Mouse (Mus musculus): ENCODE data around the gene Aldoc. TPM values are rescaled to one million over a fixed set of nuclear protein-coding genes. Genes with fewer than 3 reads are reported as not detected.

Aldoc gene
- polyA plus RNA-seq, 1 experiment, result 4.4 TPM

- TF ChIP-seq POLR2A (IDR thresholded peaks at IDR 0.05; ENCODE audit: low read depth, low read length) (no peak), CTCF (IDR thresholded peaks at IDR 0.05; ENCODE audit: extremely low read depth, insufficient read depth, insufficient read length, insufficient replicate concordance) (no peak)
- no peaks in the 10 kb centered on the region for H3K4me1 ChIP-seq (ENCODE audit: control insufficient read depth, insufficient read depth, insufficient read length)
- H3K27ac ChIP-seq (ENCODE audit: insufficient read depth, low read length), result no peak overlapping the region
- no peak overlapping the region for H3K4me3 ChIP-seq (ENCODE audit: extremely low read depth, insufficient read depth, insufficient read length)
- 91% methylated on average over 11 of the region's 11 CpGs for WGBS
- H3K27me3 ChIP-seq (ENCODE audit: control insufficient read depth, insufficient read depth, low read length), result no peaks in the 10 kb centered on the region
- no peak for DNase-seq (ENCODE audit: low read depth in 1 of 2, low spot score in 2 of 2)
- no peaks in the 10 kb centered on the region for H3K36me3 ChIP-seq (ENCODE audit: control insufficient read depth, insufficient read depth, low read length)
Measured at GRCm38 (mm10) chr11:78371711-78372110, 48.9 kb downstream of the Aldoc start.

- no peak for DNase-seq (ENCODE audit: low read depth in 1 of 2, low spot score in 2 of 2)
- TF ChIP-seq CTCF (IDR thresholded peaks at IDR 0.05; ENCODE audit: extremely low read depth, insufficient read depth, insufficient read length, insufficient replicate concordance) (no peak), POLR2A (IDR thresholded peaks at IDR 0.05; ENCODE audit: low read depth, low read length) (no peak)
- Histone ChIP-seq H3K36me3 (ENCODE audit: control insufficient read depth, insufficient read depth, low read length) (no peaks in the 10 kb centered on the region), H3K27me3 (ENCODE audit: control insufficient read depth, insufficient read depth, low read length) (no peaks in the 10 kb centered on the region), H3K27ac (ENCODE audit: insufficient read depth, low read length) (no peak overlapping the region), H3K4me1 (ENCODE audit: control insufficient read depth, insufficient read depth, insufficient read length) (no peaks in the 10 kb centered on the region), H3K4me3 (ENCODE audit: extremely low read depth, insufficient read depth, insufficient read length) (no peak overlapping the region)
- WGBS, result 88% methylated on average over 3 of the region's 3 CpGs
Measured at GRCm38 (mm10) chr11:78372166-78372565, 49.4 kb downstream of the Aldoc start.

- Histone ChIP-seq H3K4me3 (ENCODE audit: extremely low read depth, insufficient read depth, insufficient read length) (no peak overlapping the region), H3K27me3 (ENCODE audit: control insufficient read depth, insufficient read depth, low read length) (no peaks in the 10 kb centered on the region), H3K4me1 (ENCODE audit: control insufficient read depth, insufficient read depth, insufficient read length) (no peaks in the 10 kb centered on the region), H3K36me3 (ENCODE audit: control insufficient read depth, insufficient read depth, low read length) (no peaks in the 10 kb centered on the region), H3K27ac (ENCODE audit: insufficient read depth, low read length) (no peak overlapping the region)
- WGBS, result 90% methylated on average over 7 of the region's 7 CpGs
- TF ChIP-seq POLR2A (IDR thresholded peaks at IDR 0.05; ENCODE audit: low read depth, low read length) (no peak), CTCF (IDR thresholded peaks at IDR 0.05; ENCODE audit: extremely low read depth, insufficient read depth, insufficient read length, insufficient replicate concordance) (no peak)
- no peak for DNase-seq (ENCODE audit: low read depth in 1 of 2, low spot score in 2 of 2)
Measured at GRCm38 (mm10) chr11:78372610-78373009, 49.8 kb downstream of the Aldoc start.

- Histone ChIP-seq H3K27me3 (ENCODE audit: control insufficient read depth, insufficient read depth, low read length) (no peaks in the 10 kb centered on the region), H3K36me3 (ENCODE audit: control insufficient read depth, insufficient read depth, low read length) (no peaks in the 10 kb centered on the region), H3K27ac (ENCODE audit: insufficient read depth, low read length) (no peak overlapping the region), H3K4me1 (ENCODE audit: control insufficient read depth, insufficient read depth, insufficient read length) (no peaks in the 10 kb centered on the region), H3K4me3 (ENCODE audit: extremely low read depth, insufficient read depth, insufficient read length) (no peak overlapping the region)
- no peak for DNase-seq (ENCODE audit: low read depth in 1 of 2, low spot score in 2 of 2)
- TF ChIP-seq CTCF (IDR thresholded peaks at IDR 0.05; ENCODE audit: extremely low read depth, insufficient read depth, insufficient read length, insufficient replicate concordance), result no peak
- TF ChIP-seq POLR2A (IDR thresholded peaks at IDR 0.05; ENCODE audit: low read depth, low read length), result no peak
- 97% methylated on average over 8 of the region's 8 CpGs for WGBS
Measured at GRCm38 (mm10) chr11:78374147-78374546, 51.4 kb downstream of the Aldoc start.

Other genes starting within 250 kb of the Aldoc start
- 21.4 and 27.0 TPM in 2 replicates for gene Eral1, start 242.6 kb upstream of the Aldoc start, polyA plus RNA-seq (2012; rRNA removed)
- gene Fam222b, start 228.3 kb upstream of the Aldoc start, polyA plus RNA-seq (2012; rRNA removed), result 12.5 and 15.2 TPM in 2 replicates
- 43.4 and 54.3 TPM in 2 replicates for gene Traf4, start 157.4 kb upstream of the Aldoc start, polyA plus RNA-seq (2012; rRNA removed)
- 17.6 and 20.4 TPM in 2 replicates for gene Nek8, start 146.3 kb upstream of the Aldoc start, polyA plus RNA-seq (2012; rRNA removed)
- 10.4 and 16.9 TPM in 2 replicates for gene Tlcd1, start 146.3 kb upstream of the Aldoc start, polyA plus RNA-seq (2012; rRNA removed)
- 126 and 169 TPM in 2 replicates for gene Rpl23a, start 139.4 kb upstream of the Aldoc start, polyA plus RNA-seq (2012; rRNA removed)
- gene Rab34, start 134.5 kb upstream of the Aldoc start, polyA plus RNA-seq (2012; rRNA removed), result 10.8 and 15.6 TPM in 2 replicates
- 0.19 and 0.20 TPM in 2 replicates for gene Proca1, start 129.6 kb upstream of the Aldoc start, polyA plus RNA-seq (2012; rRNA removed)
- gene Sdf2, start 77.2 kb upstream of the Aldoc start, polyA plus RNA-seq (2012; rRNA removed), result 59.1 and 60.7 TPM in 2 replicates
- gene Supt6, start 77.0 kb upstream of the Aldoc start, polyA plus RNA-seq (2012; rRNA removed), result 20.2 and 20.6 TPM in 2 replicates
- 41.4 and 46.3 TPM in 2 replicates for gene 2610507B11Rik, start 61.2 kb upstream of the Aldoc start, polyA plus RNA-seq (2012; rRNA removed)
- gene BC030499, start 32.1 kb upstream of the Aldoc start, polyA plus RNA-seq (2012; rRNA removed), result 0.22 and 0.32 TPM in 2 replicates
- gene Spag5, start 21.4 kb upstream of the Aldoc start, polyA plus RNA-seq (2012; rRNA removed), result 7.2 and 10.2 TPM in 2 replicates
- gene Pigs, start 5.4 kb downstream of the Aldoc start, polyA plus RNA-seq (2012; rRNA removed), result 66.7 and 81.9 TPM in 2 replicates
- 66.6 and 81.6 TPM in 2 replicates for gene Unc119, start 20.5 kb downstream of the Aldoc start, polyA plus RNA-seq (2012; rRNA removed)
- gene Foxn1, start 63.6 kb downstream of the Aldoc start, polyA plus RNA-seq (2012; rRNA removed), result not detected in 2 replicates
- 0.28 and 0.41 TPM in 2 replicates for gene Slc13a2, start 99.2 kb downstream of the Aldoc start, polyA plus RNA-seq (2012; rRNA removed)
- 5.5 and 6.1 TPM in 2 replicates for gene Slc46a1, start 142.7 kb downstream of the Aldoc start, polyA plus RNA-seq (2012; rRNA removed)
- gene Sarm1, start 174.8 kb downstream of the Aldoc start, polyA plus RNA-seq (2012; rRNA removed), result 0.51 and 1.0 TPM in 2 replicates
- 2.6 and 3.0 TPM in 2 replicates for gene Vtn, start 176.1 kb downstream of the Aldoc start, polyA plus RNA-seq (2012; rRNA removed)
- not detected in 2 replicates for gene Sebox, start 180.5 kb downstream of the Aldoc start, polyA plus RNA-seq (2012; rRNA removed)
- gene Tmem199, start 189.2 kb downstream of the Aldoc start, polyA plus RNA-seq (2012; rRNA removed), result 8.7 and 9.8 TPM in 2 replicates
- gene Poldip2, start 189.2 kb downstream of the Aldoc start, polyA plus RNA-seq (2012; rRNA removed), result 21.0 and 22.7 TPM in 2 replicates
- gene Tnfaip1, start 213.4 kb downstream of the Aldoc start, polyA plus RNA-seq (2012; rRNA removed), result 10.4 and 11.8 TPM in 2 replicates
- 41.7 and 44.8 TPM in 2 replicates for gene Ift20, start 213.4 kb downstream of the Aldoc start, polyA plus RNA-seq (2012; rRNA removed)
- gene Tmem97, start 227.8 kb downstream of the Aldoc start, polyA plus RNA-seq (2012; rRNA removed), result 15.6 and 19.9 TPM in 2 replicates